Mouse (Mus musculus) intestine, embryonic 16.5 days (tissue): Measurements from ENCODE around the gene B4galt7. TPM values are rescaled to one million over a fixed set of nuclear protein-coding genes. Genes with fewer than 3 reads are reported as not detected.
"Not testable (repeated sequence)": the region's sequence is repeated elsewhere in the genome, so short reads cannot be mapped to it uniquely, and the experiment has no call there.

Experiments used
- ATAC-seq: fragments of 200-750 bp; cut with Nextera tagmentation; 2 replicates; pipeline ENCODE4 v1.8.0; 2017; ENCODE audit warnings: moderate TSS enrichment, moderate library complexity
- H3K27ac ChIP-seq: fragments of 300-500 bp; sonication (generic); 2 replicates; pipeline ENCODE4 v1.5.1; 2014; ENCODE audit warnings: mild to moderate bottlenecking, low read length
- H3K27me3 ChIP-seq: fragments of 300-500 bp; sonication (generic); replicated peaks from 2 replicates; pipeline ENCODE4 v1.6.1; 2014; ENCODE audit warnings: low read length, control low read depth, mixed read lengths; ENCODE audit not compliant: control insufficient read depth, insufficient read depth
- H3K36me3 ChIP-seq: fragments of 300-500 bp; sonication (generic); 2 replicates; pipeline ENCODE4 v1.6.1; 2014; ENCODE audit warnings: low read length, control low read depth; ENCODE audit not compliant: control insufficient read depth, insufficient read depth
- H3K4me1 ChIP-seq: fragments of 300-500 bp; sonication (generic); 2 replicates; pipeline ENCODE4 v1.6.1; 2014; ENCODE audit warnings: low read length, control low read depth, mixed read lengths; ENCODE audit not compliant: control insufficient read depth, insufficient read depth
- H3K4me2 ChIP-seq: fragments of 300-500 bp; sonication (generic); 2 replicates; pipeline ENCODE4 v1.6.1; 2014; ENCODE audit warnings: low read depth, low read length, control low read depth
- H3K4me3 ChIP-seq: fragments of 300-500 bp; sonication (generic); 2 replicates; pipeline ENCODE4 v1.5.1; 2014; ENCODE audit warnings: mild to moderate bottlenecking, low read length
- H3K9ac ChIP-seq: fragments of 300-500 bp; sonication (generic); 2 replicates; pipeline ENCODE4 v1.6.1; 2014; ENCODE audit warnings: low read depth, low read length
- H3K9me3 ChIP-seq: fragments of 300-500 bp; sonication (generic); 2 replicates; pipeline ENCODE4 v1.6.1; 2016; ENCODE audit warnings: low read length, control low read depth; ENCODE audit not compliant: control insufficient read depth
- WGBS: fragments of 180-500 bp; shearing (Covaris S2); extraction: QIAGEN DNeasy Blood & Tissue Kit; methylation state at CpG from one replicate; pipeline ENCODE4 v1.1.7; 2014; 5-methylcytosine and 5-hydroxymethylcytosine counted together
- polyA plus RNA-seq: library from polyadenylated mRNA; unstranded; fragments of >200 nt; fragmentation: Nextera tagmentation; extraction: Ambion mirVana; gene quantifications from 2 replicates; pipeline ENCODE4 v1.2.1, GENCODE M21; 2015

The B4galt7 gene
- polyA plus RNA-seq, 1 experiment from 2014 or later: 21.6 TPM

DNA sequence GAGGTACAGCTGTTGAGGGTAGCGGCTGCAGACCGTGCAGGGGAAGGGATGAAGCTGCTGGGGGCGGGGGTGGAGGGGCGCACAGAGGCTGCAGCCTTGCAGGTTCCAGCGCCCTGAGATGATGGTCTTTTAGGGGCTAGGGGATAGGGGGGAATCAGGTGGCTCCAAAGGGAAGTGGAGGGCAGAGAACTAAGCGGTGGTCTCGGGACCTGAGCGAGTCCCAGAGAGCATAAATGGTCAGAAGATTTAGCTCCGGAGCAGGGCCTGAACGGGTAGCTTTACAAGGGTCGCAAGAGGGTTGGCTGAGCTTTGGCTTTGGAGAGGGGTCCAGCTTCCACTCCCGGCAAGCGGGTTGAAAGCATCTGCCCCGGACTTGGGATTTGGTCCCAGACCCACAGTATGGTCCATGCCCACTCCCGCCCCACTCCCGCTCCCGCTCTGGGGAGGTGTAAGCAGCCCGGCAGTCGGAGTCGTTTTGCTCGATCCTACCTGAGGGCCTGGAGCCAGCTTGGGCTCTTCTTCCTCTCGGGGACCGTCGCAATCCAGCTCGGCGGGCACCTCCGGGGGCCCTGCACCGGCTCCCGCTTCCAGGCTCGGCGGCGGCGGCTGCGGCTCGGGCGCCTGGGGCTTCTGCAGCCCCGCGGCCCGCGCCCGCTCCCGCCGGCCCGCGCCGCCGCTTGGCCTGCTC lies 29.3 kb upstream of the B4galt7 start:
- no peaks in the 10 kb centered on the region for H3K27me3 ChIP-seq
- H3K4me3 ChIP-seq: peak overlapping the region; percentile 89
- H3K27ac ChIP-seq: peak overlapping the region; percentile 79
- WGBS: under 1% methylated on average over 47 of the region's 47 CpGs
- peak overlapping the region; percentile 98 for H3K9ac ChIP-seq
- peaks cover 3% of the 10 kb centered on the region; the same call in 1 of the 2 replicates for H3K36me3 ChIP-seq
- ATAC-seq: peak; percentile 76
- H3K9me3 ChIP-seq: 0 out of 2 replicates have a peak, but pooled peaks cover 5% of the 10 kb centered on the region
- H3K4me1 ChIP-seq: peaks cover 8% of the 10 kb centered on the region
- peak overlapping the region; percentile 95 for H3K4me2 ChIP-seq

DNA sequence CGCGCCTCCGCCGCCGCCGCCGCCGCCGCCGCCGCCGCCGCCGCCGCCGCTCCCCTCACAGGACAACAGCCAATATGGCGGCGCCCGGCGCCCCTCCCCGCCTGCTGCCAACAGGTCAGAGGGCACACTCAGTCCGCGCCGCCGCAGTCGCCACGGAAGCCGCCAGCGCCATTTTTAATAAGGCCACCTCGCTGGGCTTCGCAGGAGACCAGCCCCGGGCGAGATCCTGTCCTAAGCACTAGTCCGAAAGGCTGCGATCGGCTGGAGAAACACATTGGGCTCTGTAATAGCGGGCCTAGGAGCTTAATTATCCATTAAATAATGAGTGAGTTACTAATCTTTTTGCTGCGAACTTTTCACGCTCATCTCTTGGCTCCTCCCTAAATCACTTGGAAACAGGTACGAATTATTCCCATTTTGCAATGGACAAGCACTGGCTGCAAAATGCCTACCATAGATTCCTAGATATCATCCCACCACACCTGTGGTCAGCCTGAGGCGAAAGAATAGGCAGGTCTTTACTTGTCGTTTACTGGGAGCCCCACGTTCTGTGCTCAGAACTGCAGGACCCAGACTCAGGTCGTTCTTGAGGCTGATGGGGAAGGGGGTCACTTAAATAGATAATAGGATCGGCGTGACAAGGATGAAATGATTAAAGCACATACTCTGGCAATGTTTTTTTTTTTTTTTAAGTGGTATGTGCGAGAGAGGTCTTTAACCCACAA lies 28.5 kb upstream of the B4galt7 start, which contains the start of gene Fam193b:
TSS of gene Fam193b (minus strand) at position 94 of the 725 bp plus-strand sequence.
- Histone ChIP-seq H3K27ac (peak within 1 kb of the TSS; percentile 79), H3K36me3 (no peaks in the 10 kb centered on the region), H3K4me1 (peaks cover 8% of the 10 kb centered on the region), H3K27me3 (no peaks in the 10 kb centered on the region), H3K9ac (peak within 1 kb of the TSS; percentile 98), H3K9me3 (0 out of 2 replicates have a peak, but pooled peaks cover 5% of the 10 kb centered on the region), H3K4me2 (peak within 1 kb of the TSS; percentile 95), H3K4me3 (peak within 1 kb of the TSS; percentile 89)
- peak; percentile 97 for ATAC-seq
- 4% methylated on average over 26 of the region's 47 CpGs for WGBS

DNA sequence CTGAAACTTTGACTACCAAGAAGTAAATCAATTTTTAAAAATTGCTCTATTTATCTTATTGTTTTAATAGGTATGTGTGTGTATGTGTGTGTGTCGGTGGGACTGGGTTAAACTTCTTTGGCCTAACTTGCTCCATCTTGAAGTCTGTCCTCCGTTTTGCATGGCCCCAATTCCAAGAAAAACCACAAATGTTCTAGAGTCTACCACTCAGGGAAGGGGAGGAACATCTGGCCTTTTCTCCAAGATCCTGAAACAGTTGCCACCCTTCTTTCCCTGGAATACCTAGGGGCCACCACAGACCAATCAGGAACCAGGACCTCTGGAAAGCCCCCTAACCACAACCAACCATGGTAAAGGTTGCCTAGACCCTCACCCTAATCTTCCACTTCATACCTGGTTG lies 27.7 kb upstream of the B4galt7 start:
- Histone ChIP-seq H3K36me3 (no peaks in the 10 kb centered on the region), H3K4me1 (peaks cover 8% of the 10 kb centered on the region), H3K9me3 (0 out of 2 replicates have a peak, but pooled peaks cover 5% of the 10 kb centered on the region), H3K27me3 (no peaks in the 10 kb centered on the region), H3K27ac (no peak overlapping the region), H3K4me3 (no peak overlapping the region), H3K9ac (no peak overlapping the region), H3K4me2 (no peak overlapping the region)
- 86% methylated on average over 2 of the region's 2 CpGs for WGBS
- ATAC-seq: no peak

DNA sequence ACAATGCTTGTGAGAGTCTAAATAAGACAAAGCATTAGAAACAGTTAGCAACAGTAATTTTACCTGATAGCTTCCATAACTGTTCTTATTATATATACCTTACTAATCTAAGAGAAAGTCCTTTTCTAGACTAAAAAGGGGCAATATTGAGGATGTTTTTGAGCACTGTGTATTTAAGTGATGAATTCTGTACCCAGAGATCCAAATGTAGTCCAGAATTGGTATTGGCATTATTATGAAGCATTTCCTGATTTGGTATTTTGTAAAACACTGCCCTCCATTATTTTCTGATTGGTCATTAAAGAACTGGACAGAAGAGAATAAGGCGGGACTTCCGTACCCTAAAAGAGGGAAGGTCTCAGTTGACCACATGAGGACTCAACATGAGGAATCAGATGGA lies 26.3 kb upstream of the B4galt7 start, which contains the start of gene Tmed9:
TSS of gene Tmed9 (plus strand) at position 301 of the 400 bp plus-strand sequence.
- H3K27ac ChIP-seq: no peak within 1 kb of the TSS
- H3K4me1 ChIP-seq: peaks cover 8% of the 10 kb centered on the region
- H3K4me3 ChIP-seq: no peak within 1 kb of the TSS
- no peak within 1 kb of the TSS for H3K4me2 ChIP-seq
- H3K9me3 ChIP-seq: 0 out of 2 replicates have a peak, but pooled peaks cover 5% of the 10 kb centered on the region
- H3K27me3 ChIP-seq: no peaks in the 10 kb centered on the region
- whole genome bisulfite sequencing: 98% methylated on average over 2 of the region's 2 CpGs
- no peak within 1 kb of the TSS for H3K9ac ChIP-seq
- ATAC-seq: no peak
- no peaks in the 10 kb centered on the region for H3K36me3 ChIP-seq

DNA sequence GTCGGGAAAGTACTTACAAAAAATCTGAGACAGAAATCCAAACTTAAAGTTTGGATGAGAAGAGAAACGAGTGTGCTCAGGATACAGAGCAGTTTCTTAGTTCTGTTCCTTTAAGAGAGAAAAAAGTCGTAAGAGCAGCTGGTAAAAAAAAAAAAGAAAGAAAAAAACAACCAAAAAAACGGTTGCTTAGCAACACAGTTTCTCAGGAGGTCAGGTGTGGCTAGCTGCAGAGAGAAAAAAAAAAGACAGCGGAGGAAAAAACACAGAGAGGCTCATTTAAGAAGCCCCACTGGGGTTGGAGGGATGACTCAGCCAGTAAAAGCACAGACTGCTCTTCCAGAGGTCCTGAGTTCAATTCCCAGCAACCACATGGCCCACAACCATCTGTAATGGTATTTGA lies 25.4 kb upstream of the B4galt7 start:
- ATAC-seq: no peak
- no peak overlapping the region for H3K9ac ChIP-seq
- H3K4me3 ChIP-seq: no peak overlapping the region
- H3K27me3 ChIP-seq: no peaks in the 10 kb centered on the region
- H3K4me2 ChIP-seq: no peak overlapping the region
- no peak overlapping the region for H3K27ac ChIP-seq
- H3K4me1 ChIP-seq: peaks cover 7% of the 10 kb centered on the region
- H3K36me3 ChIP-seq: no peaks in the 10 kb centered on the region
- H3K9me3 ChIP-seq: 0 out of 2 replicates have a peak, but pooled peaks cover 5% of the 10 kb centered on the region
- WGBS: 75% methylated on average over 5 of the region's 5 CpGs

DNA sequence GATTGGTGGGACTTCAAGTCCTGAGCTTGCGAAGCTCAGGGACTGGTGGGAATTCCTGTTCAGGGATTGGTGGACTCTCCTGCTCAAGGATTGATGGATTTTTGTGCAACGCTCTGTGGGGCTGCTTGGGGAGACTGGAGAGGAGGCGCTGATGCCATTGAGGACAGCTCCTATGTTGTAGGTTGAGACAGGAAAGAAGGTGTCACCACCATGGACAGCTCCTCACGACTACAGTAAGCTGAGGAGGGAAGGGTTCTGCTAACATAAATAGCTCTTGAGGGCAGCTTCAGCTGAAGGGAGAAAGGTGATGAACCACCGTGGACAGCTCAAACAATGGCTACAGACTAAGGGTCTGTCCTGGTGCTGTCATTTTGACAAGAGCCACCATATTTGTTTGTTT lies 23.8 kb upstream of the B4galt7 start:
- Histone ChIP-seq H3K9ac (no peak overlapping the region), H3K4me2 (no peak overlapping the region), H3K27me3 (no peaks in the 10 kb centered on the region), H3K9me3 (0 out of 2 replicates have a peak, but pooled peaks cover 5% of the 10 kb centered on the region), H3K4me3 (no peak overlapping the region), H3K27ac (no peak overlapping the region), H3K36me3 (no peaks in the 10 kb centered on the region), H3K4me1 (no peaks in the 10 kb centered on the region)
- 60% methylated on average over 5 of the region's 5 CpGs for WGBS
- no peak for ATAC-seq

DNA sequence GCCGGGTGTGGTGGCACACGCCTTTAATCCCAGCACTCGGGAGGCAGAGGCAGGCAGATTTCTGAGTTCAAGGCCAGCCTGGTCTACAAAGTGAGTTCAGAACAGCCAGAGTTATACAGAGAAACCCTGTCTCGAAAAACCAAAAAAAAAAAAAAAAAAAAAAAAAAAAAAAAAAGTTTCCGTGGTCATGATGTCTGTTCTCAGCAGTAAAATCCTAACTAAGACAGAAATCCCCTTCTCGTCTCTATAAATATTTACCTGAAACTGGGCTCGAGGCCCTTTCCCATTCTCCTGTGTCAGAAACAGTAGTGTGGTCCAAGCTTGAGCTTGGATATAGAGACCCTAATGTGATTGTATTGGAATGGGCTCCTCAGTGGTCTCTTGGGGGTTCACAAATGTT lies 22.8 kb upstream of the B4galt7 start:
- H3K4me1 ChIP-seq, H3K4me3 ChIP-seq, H3K4me2 ChIP-seq, H3K27ac ChIP-seq, ATAC-seq, H3K27me3 ChIP-seq, H3K9ac ChIP-seq, H3K9me3 ChIP-seq, H3K36me3 ChIP-seq: not testable (repeated sequence)
- 80% methylated on average over 7 of the region's 7 CpGs for WGBS

DNA sequence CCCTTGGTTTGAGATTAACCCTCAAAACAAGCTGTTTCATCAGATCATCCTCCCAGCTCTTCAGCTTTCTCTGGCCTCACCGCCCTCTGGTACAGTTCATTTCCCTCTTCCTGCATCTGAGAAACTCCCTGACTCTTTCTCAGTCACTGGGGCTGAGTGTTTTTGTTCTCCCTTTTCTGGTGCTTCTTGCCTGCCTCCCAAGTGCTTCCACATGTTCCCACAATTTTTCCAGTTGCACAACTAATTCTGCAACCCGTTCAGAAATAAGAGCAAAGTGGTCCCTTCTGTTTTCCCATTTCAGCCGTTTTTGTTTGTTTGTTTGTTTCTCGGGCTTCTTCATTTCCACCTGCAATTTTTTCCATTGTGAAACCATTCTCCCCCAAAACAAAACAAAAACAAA lies 21.6 kb upstream of the B4galt7 start:
- Histone ChIP-seq H3K27ac (no peak overlapping the region), H3K27me3 (no peaks in the 10 kb centered on the region), H3K36me3 (no peaks in the 10 kb centered on the region), H3K9me3 (0 out of 2 replicates have a peak, but pooled peaks cover 5% of the 10 kb centered on the region), H3K4me2 (no peak overlapping the region), H3K4me3 (no peak overlapping the region), H3K4me1 (no peaks in the 10 kb centered on the region), H3K9ac (no peak overlapping the region)
- WGBS: 84% methylated on average over 4 of the region's 4 CpGs
- ATAC-seq: no peak

DNA sequence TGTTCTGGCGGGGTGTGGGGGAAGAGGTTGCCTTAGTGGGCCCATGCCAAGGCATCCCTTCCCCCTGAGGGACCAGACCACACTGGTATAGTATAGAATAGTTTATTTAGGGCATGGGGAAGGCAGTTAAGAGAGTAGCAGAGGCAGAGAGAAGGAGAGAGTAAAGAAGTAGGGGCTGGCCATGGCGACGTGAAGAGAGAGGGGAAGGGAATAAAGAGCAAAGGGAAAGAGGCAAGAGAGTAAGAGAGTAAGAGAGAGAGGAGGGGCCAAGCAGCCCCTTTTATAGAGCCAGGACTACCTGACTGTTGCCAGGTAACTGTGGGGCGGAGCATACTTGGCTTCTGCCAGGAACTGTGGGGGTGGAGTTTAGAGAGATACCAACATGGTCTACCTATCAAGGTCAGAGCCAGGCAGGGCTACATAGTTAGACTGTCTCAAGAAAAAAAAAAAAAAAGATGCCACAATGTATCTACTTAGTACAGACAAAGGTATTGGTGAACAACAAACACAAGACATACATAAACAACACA lies 7.7 kb upstream of the B4galt7 start:
- Histone ChIP-seq H3K9ac (no peak overlapping the region), H3K36me3 (peaks cover 11% of the 10 kb centered on the region), H3K4me3 (no peak overlapping the region), H3K4me2 (no peak overlapping the region), H3K4me1 (peaks cover 10% of the 10 kb centered on the region), H3K9me3 (no peaks in the 10 kb centered on the region), H3K27ac (no peak overlapping the region), H3K27me3 (no peaks in the 10 kb centered on the region)
- 63% methylated on average over 4 of the region's 4 CpGs for WGBS
- 0 out of 2 replicates have a peak, but pooled peaks have one; percentile 21 for ATAC-seq
